Mouse (Mus musculus) v-Abl transformed pro-B cells (cell line): ENCODE data around the gene Ajap1.

ENCODE experiments used
- in situ Hi-C, 2 experiments: fragments of 400-800 bp; cut with MboI; formaldehyde crosslinking; loops; one replicate each; pipeline ENCODE4 v1.15.1; 2025; ENCODE audit not compliant: unreplicated experiment in 2 of 2

Gene Ajap1

GRCm38 (mm10) chr4:153482459-153483338 is at the start of gene Ajap1:
Ajap1 (minus strand) TSS chr4:153482811.
- in situ Hi-C loops: no loop called here

GRCm38 (mm10) chr4:153530536-153530935 is 47.9 kb upstream of the Ajap1 start:
- in situ Hi-C loops: no loop called here

- in situ Hi-C loops: no loop called here
These were observed 39.0 kb upstream of the Ajap1 start for GRCm38 (mm10) chr4:153521601-153522000.

- in situ Hi-C loops: no loop called here
These were observed 37.3 kb upstream of the Ajap1 start for GRCm38 (mm10) chr4:153519888-153520287.

GRCm38 (mm10) chr4:153519289-153519688 is 36.7 kb upstream of the Ajap1 start:
- in situ Hi-C loops: no loop called here

GRCm38 (mm10) chr4:153515786-153516185 is 33.2 kb upstream of the Ajap1 start:
- in situ Hi-C loops: no loop called here

- in situ Hi-C loops: no loop called here
These were observed 31.5 kb upstream of the Ajap1 start for GRCm38 (mm10) chr4:153514071-153514470.

- in situ Hi-C loops: no loop called here
These were observed 28.9 kb upstream of the Ajap1 start for GRCm38 (mm10) chr4:153511530-153511929.

- in situ Hi-C loops: no loop called here
These were observed 19.3 kb upstream of the Ajap1 start for GRCm38 (mm10) chr4:153501936-153502335.

- in situ Hi-C loops: no loop called here
These were observed 9.8 kb upstream of the Ajap1 start for GRCm38 (mm10) chr4:153492444-153492843.

- in situ Hi-C loops: no loop called here
These were observed 6.5 kb upstream of the Ajap1 start for GRCm38 (mm10) chr4:153489116-153489515.

- in situ Hi-C loops: no loop called here
These were observed 3.3 kb upstream of the Ajap1 start for GRCm38 (mm10) chr4:153485913-153486312.

GRCm38 (mm10) chr4:153484392-153484791 is 1.8 kb upstream of the Ajap1 start:
- in situ Hi-C loops: no loop called here

- in situ Hi-C loops: no loop called here
These were observed 1.0 kb downstream of the Ajap1 start for GRCm38 (mm10) chr4:153481361-153482234.

- in situ Hi-C loops: no loop called here
These were observed 1.9 kb downstream of the Ajap1 start for GRCm38 (mm10) chr4:153480551-153481262.

- in situ Hi-C loops: no loop called here
These were observed 3.5 kb downstream of the Ajap1 start for GRCm38 (mm10) chr4:153479144-153479543.

- in situ Hi-C loops: no loop called here
These were observed 8.9 kb downstream of the Ajap1 start for GRCm38 (mm10) chr4:153473480-153474252.

GRCm38 (mm10) chr4:153469712-153470111 is 12.9 kb downstream of the Ajap1 start:
- in situ Hi-C loops: no loop called here

GRCm38 (mm10) chr4:153459934-153460333 is 22.7 kb downstream of the Ajap1 start:
- in situ Hi-C loops: no loop called here

- in situ Hi-C loops: no loop called here
These were observed 23.1 kb downstream of the Ajap1 start for GRCm38 (mm10) chr4:153459503-153459902.
